Mouse (Mus musculus): ENCODE data around the gene Med4. TPM values are rescaled to one million over a fixed set of nuclear protein-coding genes. Genes with fewer than 3 reads are reported as not detected.

Med4 gene
- total RNA-seq (2014; rRNA removed; ENCODE audit: low replicate concordance) (17.4 and 17.5 TPM in 2 replicates), polyA plus RNA-seq (2015; fragmentation: Nextera tagmentation; extraction: Ambion mirVana) (36.1 and 40.2 TPM in 2 replicates)

DNA sequence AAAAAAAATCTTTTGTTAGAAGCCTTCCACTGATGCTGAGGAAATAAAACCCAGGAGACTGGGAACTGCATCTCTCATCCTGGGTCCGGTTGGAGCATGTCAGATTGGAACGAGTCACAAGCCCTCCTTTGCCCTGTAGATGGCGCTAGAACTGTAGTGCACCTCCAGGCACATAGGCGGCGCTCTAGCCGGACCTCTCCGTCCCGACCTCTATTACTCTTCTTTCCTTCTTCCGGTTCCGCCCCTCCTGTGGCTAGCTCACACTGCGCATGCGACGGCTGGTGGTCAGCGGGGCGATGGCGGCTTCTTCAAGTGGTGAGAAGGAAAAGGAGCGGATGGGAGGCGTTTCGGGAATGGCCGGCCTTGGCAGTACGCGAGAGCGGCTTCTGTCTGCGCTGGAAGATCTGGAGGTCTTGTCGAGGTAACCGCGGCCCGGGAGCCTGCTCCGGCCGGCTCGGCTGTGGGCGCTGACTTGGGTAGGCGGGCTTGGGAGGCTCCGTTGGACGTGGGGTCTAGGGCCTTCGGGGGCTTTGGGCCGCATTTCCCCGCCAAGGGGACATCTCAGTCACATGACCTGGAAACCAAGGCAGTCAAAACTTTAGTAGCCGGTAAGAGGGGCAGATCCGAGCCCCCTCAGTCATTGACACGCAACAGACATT lies at the start of gene Med4:
TSS of gene Med4 (plus strand) at position 261 of the 659 bp plus-strand sequence.
- peak; percentile 96 for DNase-seq (ENCODE audit: low spot score)
- ATAC-seq (ENCODE audit: insufficient read depth, low read depth): peak; percentile 96
- Histone ChIP-seq H3K36me3 (replicated peaks; ENCODE audit: control insufficient read depth, insufficient read depth, low read length) (peaks cover 8% of the 10 kb centered on the region), H3K4me3 (ENCODE audit: low read depth, low read length) (peak within 1 kb of the TSS; percentile 90), H3K27me3 (ENCODE audit: control insufficient read depth, insufficient read depth, low read length) (no peaks in the 10 kb centered on the region), H3K27ac (ENCODE audit: low read depth) (peak within 1 kb of the TSS; percentile 52; the same call in 1 of the 2 replicates), H3K4me1 (ENCODE audit: control insufficient read depth, insufficient read depth) (peaks cover 8% of the 10 kb centered on the region; the same call in 1 of the 2 replicates), H3K4me2 (ENCODE audit: low read depth, low read length) (peak within 1 kb of the TSS; percentile 74), H3K9me3 (replicated peaks; ENCODE audit: control insufficient read depth, low read length) (no peaks in the 10 kb centered on the region), H3K9ac (replicated peaks; ENCODE audit: low read depth, low read length) (peak within 1 kb of the TSS; percentile 83)
- TF ChIP-seq EP300 (IDR thresholded peaks at IDR 0.05; ENCODE audit: low read depth) (no peak), CTCF (IDR thresholded peaks at IDR 0.05; ENCODE audit: low read depth) (peak; percentile 100)
- WGBS: 1% methylated on average over 41 of the region's 41 CpGs

DNA sequence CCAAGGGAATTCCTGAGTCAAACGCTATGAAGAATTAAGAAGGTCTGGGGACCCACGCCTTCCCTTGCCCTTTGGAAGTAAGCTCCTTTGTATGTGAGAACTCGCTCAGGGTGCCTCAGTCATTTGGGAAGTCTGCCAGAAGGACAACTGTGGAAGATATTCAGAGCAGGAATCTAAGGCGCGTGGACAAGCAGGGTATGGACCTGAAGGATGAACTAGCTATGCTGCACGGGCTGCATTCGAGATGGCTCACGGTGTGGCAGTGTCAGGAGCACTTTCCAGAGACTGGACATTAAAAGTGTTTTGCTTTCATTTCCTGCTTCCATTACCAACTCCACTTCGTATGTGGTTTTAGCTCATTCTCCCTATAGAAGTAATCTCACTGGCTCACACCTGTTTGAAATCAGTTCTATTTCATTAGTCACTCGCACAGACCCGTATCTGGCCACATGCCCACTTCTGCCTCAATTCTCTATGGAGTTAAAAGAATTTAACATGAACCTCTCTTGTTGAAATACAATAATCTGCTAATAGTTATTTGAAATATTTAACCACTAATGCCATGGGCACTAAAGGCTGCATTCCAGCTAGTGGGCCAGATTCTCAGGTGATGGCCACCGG lies 49.2 kb upstream of the Med4 start:
- Histone ChIP-seq H3K9ac (replicated peaks; ENCODE audit: low read depth, low read length) (no peak overlapping the region), H3K9me3 (replicated peaks; ENCODE audit: control insufficient read depth, low read length) (0 out of 2 replicates have a peak, but pooled peaks cover 3% of the 10 kb centered on the region), H3K4me2 (ENCODE audit: low read depth, low read length) (no peak overlapping the region), H3K36me3 (replicated peaks; ENCODE audit: control insufficient read depth, insufficient read depth, low read length) (no peaks in the 10 kb centered on the region), H3K27ac (ENCODE audit: low read depth) (no peak overlapping the region), H3K4me3 (ENCODE audit: low read depth, low read length) (no peak overlapping the region), H3K27me3 (ENCODE audit: control insufficient read depth, insufficient read depth, low read length) (no peaks in the 10 kb centered on the region), H3K4me1 (ENCODE audit: control insufficient read depth, insufficient read depth) (no peaks in the 10 kb centered on the region)
- DNase-seq (ENCODE audit: low spot score) (no peak), ATAC-seq (ENCODE audit: insufficient read depth, low read depth) (no peak)
- WGBS: 60% methylated on average over 12 of the region's 12 CpGs
- no peak for TF ChIP-seq CTCF (IDR thresholded peaks at IDR 0.05; ENCODE audit: low read depth)

DNA sequence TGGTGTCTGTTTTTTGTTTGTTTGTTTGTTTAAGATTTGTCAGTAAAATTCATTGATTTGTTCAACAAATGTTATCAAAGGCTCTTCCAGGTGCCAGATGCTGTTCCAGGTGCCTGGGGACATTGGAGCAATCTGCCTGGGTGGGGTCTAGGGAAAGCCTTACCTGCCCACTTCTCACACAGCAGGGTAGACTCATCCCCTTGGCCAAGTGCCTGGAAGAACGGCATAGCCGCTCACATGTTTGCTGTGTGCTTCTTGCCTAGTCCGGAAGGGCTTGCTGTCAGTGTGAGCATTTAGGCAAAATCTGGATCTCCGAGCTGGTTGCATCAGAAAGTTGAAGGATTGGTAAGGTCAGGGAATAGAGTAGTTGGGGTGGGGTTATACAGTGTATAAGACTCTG lies 47.6 kb upstream of the Med4 start:
- TF ChIP-seq CTCF (IDR thresholded peaks at IDR 0.05; ENCODE audit: low read depth): no peak
- TF ChIP-seq EP300 (IDR thresholded peaks at IDR 0.05; ENCODE audit: low read depth): no peak
- WGBS: 80% methylated on average over 4 of the region's 4 CpGs
- H3K27me3 ChIP-seq (ENCODE audit: control insufficient read depth, insufficient read depth, low read length): no peaks in the 10 kb centered on the region
- H3K27ac ChIP-seq (ENCODE audit: low read depth): no peak overlapping the region
- H3K4me2 ChIP-seq (ENCODE audit: low read depth, low read length): no peak overlapping the region
- H3K9me3 ChIP-seq (replicated peaks; ENCODE audit: control insufficient read depth, low read length): 0 out of 2 replicates have a peak, but pooled peaks cover 3% of the 10 kb centered on the region
- no peaks in the 10 kb centered on the region for H3K4me1 ChIP-seq (ENCODE audit: control insufficient read depth, insufficient read depth)
- no peak overlapping the region for H3K9ac ChIP-seq (replicated peaks; ENCODE audit: low read depth, low read length)
- no peak for ATAC-seq (ENCODE audit: insufficient read depth, low read depth)
- no peak for DNase-seq (ENCODE audit: low spot score)
- no peaks in the 10 kb centered on the region for H3K36me3 ChIP-seq (replicated peaks; ENCODE audit: control insufficient read depth, insufficient read depth, low read length)
- no peak overlapping the region for H3K4me3 ChIP-seq (ENCODE audit: low read depth, low read length)

DNA sequence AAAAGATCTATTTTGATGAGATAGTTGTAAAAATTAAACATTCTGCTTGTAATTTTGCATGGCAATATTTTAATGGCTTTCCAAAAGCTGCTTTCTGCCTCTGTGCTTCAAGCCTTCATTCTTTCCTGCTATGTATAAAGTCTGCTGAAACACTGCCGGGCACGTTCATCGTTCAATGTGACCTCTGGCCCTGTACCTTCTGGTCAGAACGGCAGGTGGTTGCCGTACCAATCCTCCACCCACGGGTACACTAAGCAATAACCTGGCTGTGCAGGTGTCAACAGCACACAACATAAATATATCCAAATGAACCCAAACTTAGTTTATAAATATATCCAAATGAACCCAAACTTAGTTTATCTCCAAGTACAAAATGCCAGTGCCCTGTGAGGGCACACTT lies 42.1 kb upstream of the Med4 start:
- Histone ChIP-seq H3K4me3 (ENCODE audit: low read depth, low read length) (no peak overlapping the region), H3K4me1 (ENCODE audit: control insufficient read depth, insufficient read depth) (no peaks in the 10 kb centered on the region), H3K9me3 (replicated peaks; ENCODE audit: control insufficient read depth, low read length) (no peaks in the 10 kb centered on the region), H3K27ac (ENCODE audit: low read depth) (no peak overlapping the region), H3K4me2 (ENCODE audit: low read depth, low read length) (no peak overlapping the region), H3K27me3 (ENCODE audit: control insufficient read depth, insufficient read depth, low read length) (no peaks in the 10 kb centered on the region), H3K9ac (replicated peaks; ENCODE audit: low read depth, low read length) (no peak overlapping the region), H3K36me3 (replicated peaks; ENCODE audit: control insufficient read depth, insufficient read depth, low read length) (no peaks in the 10 kb centered on the region)
- TF ChIP-seq CTCF (IDR thresholded peaks at IDR 0.05; ENCODE audit: low read depth): no peak
- TF ChIP-seq EP300 (IDR thresholded peaks at IDR 0.05; ENCODE audit: low read depth): no peak
- WGBS: 76% methylated on average over 6 of the region's 6 CpGs
- DNase-seq (ENCODE audit: low spot score): no peak
- ATAC-seq (ENCODE audit: insufficient read depth, low read depth): no peak

DNA sequence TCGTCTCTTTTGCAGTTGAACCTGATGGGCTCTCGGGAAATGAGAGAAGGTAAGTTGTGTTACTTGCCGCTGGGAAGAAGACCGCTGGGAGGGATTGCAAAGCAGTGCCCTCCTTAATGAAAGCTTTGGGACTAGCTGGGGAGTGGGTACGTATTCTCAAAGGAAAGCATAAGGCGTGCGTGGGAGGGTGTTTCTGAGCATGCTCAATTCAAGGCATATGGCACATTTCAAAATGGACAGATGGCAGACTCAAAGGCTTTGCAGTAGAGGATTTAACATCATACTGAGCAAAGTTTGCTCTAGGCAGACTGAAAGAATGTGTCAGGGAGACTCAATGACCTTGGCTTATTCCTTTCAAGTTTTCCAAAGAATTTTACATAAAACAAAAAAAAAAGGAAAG lies 40.3 kb upstream of the Med4 start:
- TF ChIP-seq EP300 (IDR thresholded peaks at IDR 0.05; ENCODE audit: low read depth): no peak
- TF ChIP-seq CTCF (IDR thresholded peaks at IDR 0.05; ENCODE audit: low read depth): no peak

More for the DNA sequence above, 40.3 kb upstream of the Med4 start:
- no peaks in the 10 kb centered on the region for H3K9me3 ChIP-seq (replicated peaks; ENCODE audit: control insufficient read depth, low read length)
- DNase-seq (ENCODE audit: low spot score) (no peak), ATAC-seq (ENCODE audit: insufficient read depth, low read depth) (no peak)
- no peak overlapping the region for H3K4me3 ChIP-seq (ENCODE audit: low read depth, low read length)
- no peak overlapping the region for H3K4me2 ChIP-seq (ENCODE audit: low read depth, low read length)
- H3K36me3 ChIP-seq (replicated peaks; ENCODE audit: control insufficient read depth, insufficient read depth, low read length): no peaks in the 10 kb centered on the region
- H3K27me3 ChIP-seq (ENCODE audit: control insufficient read depth, insufficient read depth, low read length): no peaks in the 10 kb centered on the region
- WGBS: 86% methylated on average over 7 of the region's 7 CpGs
- peaks cover 7% of the 10 kb centered on the region; the same call in 1 of the 2 replicates for H3K4me1 ChIP-seq (ENCODE audit: control insufficient read depth, insufficient read depth)
- H3K27ac ChIP-seq (ENCODE audit: low read depth): no peak overlapping the region
- H3K9ac ChIP-seq (replicated peaks; ENCODE audit: low read depth, low read length): no peak overlapping the region
